Mouse (Mus musculus) stomach, embryonic 15.5 days (tissue): ENCODE results near the gene Pde10a. TPM values are rescaled to one million over a fixed set of nuclear protein-coding genes. Genes with fewer than 3 reads are reported as not detected.
A peak's percentile ranks its signal among the peaks of the same experiment; 100 is the strongest.

Experiments
- ATAC-seq: fragments of 200-750 bp; cut with Nextera tagmentation; 2 replicates; pipeline ENCODE4 v1.8.0; 2017; ENCODE audit warnings: low read depth, moderate number of reproducible peaks, moderate TSS enrichment; ENCODE audit not compliant: insufficient read depth, low FRiP score
- H3K27ac ChIP-seq: fragments of 300-500 bp; sonication (generic); 2 replicates; pipeline ENCODE4 v1.5.1; 2015; ENCODE audit warnings: mild to moderate bottlenecking, inconsistent platforms
- H3K27me3 ChIP-seq: fragments of 300-500 bp; sonication (generic); replicated peaks from 2 replicates; pipeline ENCODE4 v1.6.1; 2015; ENCODE audit warnings: inconsistent platforms
- H3K36me3 ChIP-seq: fragments of 300-500 bp; sonication (generic); 2 replicates; pipeline ENCODE4 v1.6.1; 2015; ENCODE audit warnings: inconsistent platforms
- H3K4me1 ChIP-seq: fragments of 300-500 bp; sonication (generic); 2 replicates; pipeline ENCODE4 v1.6.1; 2015; ENCODE audit warnings: inconsistent platforms
- H3K4me2 ChIP-seq: fragments of 300-500 bp; sonication (generic); 2 replicates; pipeline ENCODE4 v1.6.1; 2015; ENCODE audit warnings: mild to moderate bottlenecking, inconsistent platforms
- H3K4me3 ChIP-seq: fragments of 300-500 bp; sonication (generic); replicated peaks from 2 replicates; pipeline ENCODE4 v1.5.1; 2015; ENCODE audit warnings: inconsistent platforms
- H3K9ac ChIP-seq: fragments of 300-500 bp; sonication (generic); 2 replicates; pipeline ENCODE4 v1.6.1; 2015; ENCODE audit warnings: inconsistent platforms
- H3K9me3 ChIP-seq: fragments of 300-500 bp; sonication (generic); 2 replicates; pipeline ENCODE4 v1.6.1; 2016; ENCODE audit warnings: inconsistent platforms
- WGBS: fragments of 180-500 bp; shearing (Covaris S2); methylation state at CpG from one replicate; pipeline ENCODE4 v1.1.7; 2015; 5-methylcytosine and 5-hydroxymethylcytosine counted together
- polyA plus RNA-seq: library from polyadenylated mRNA; unstranded; fragments of >200 nt; fragmentation: Nextera tagmentation; extraction: Ambion mirVana; gene quantifications from 2 replicates; pipeline ENCODE4 v1.2.1, GENCODE M21; 2015

The Pde10a gene
- polyA plus RNA-seq, 1 experiment from 2014 or later = 1.4 TPM

- ATAC-seq = no peak
- no peak overlapping the region for H3K9ac ChIP-seq
- no peaks in the 10 kb centered on the region for H3K9me3 ChIP-seq
- no peak overlapping the region for H3K4me3 ChIP-seq
- H3K27me3 ChIP-seq = no peaks in the 10 kb centered on the region
- WGBS = 27% methylated on average over 12 of the region's 12 CpGs
- H3K36me3 ChIP-seq = no peaks in the 10 kb centered on the region
- H3K4me2 ChIP-seq = no peak overlapping the region
- no peaks in the 10 kb centered on the region for H3K4me1 ChIP-seq
- H3K27ac ChIP-seq = no peak overlapping the region
These were observed 447.1 kb downstream of the Pde10a start for GRCm38 (mm10) chr17:8972152-8972854.

DNA sequence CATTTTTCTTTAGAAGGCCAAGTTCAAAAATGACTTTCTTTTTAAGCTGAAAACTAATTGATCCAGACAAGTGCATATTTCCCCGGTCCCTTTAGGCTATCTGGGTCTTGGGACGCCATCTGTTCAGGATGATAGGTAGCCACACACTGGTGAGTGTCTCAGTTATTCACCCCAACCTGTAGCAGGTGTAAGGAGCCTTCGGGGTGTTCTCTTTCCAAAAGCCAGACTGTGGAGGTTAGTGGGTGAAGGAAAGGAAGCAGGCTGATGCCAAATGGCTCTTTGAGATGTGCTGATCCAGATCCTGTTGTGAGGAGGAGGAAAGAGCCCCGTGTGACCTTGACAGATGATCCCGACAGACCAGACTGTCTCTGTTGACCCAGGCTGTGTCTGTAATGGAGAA, 448.2 kb downstream of the Pde10a start:
- no peak overlapping the region for H3K27ac ChIP-seq
- no peak for ATAC-seq
- no peaks in the 10 kb centered on the region for H3K9me3 ChIP-seq

GRCm38 (mm10) chr17:8974423-8974822, 449.3 kb downstream of the Pde10a start:
- Histone ChIP-seq H3K4me1 (no peaks in the 10 kb centered on the region), H3K9me3 (no peaks in the 10 kb centered on the region), H3K27ac (no peak overlapping the region), H3K36me3 (no peaks in the 10 kb centered on the region), H3K9ac (no peak overlapping the region), H3K27me3 (no peaks in the 10 kb centered on the region), H3K4me2 (no peak overlapping the region), H3K4me3 (no peak overlapping the region)
- 69% methylated on average over 7 of the region's 7 CpGs for WGBS
- ATAC-seq = no peak

More for the DNA sequence above, 448.2 kb downstream of the Pde10a start:
- H3K9ac ChIP-seq = no peak overlapping the region
- H3K36me3 ChIP-seq = no peaks in the 10 kb centered on the region
- no peak overlapping the region for H3K4me2 ChIP-seq
- WGBS = 62% methylated on average over 5 of the region's 5 CpGs
- H3K27me3 ChIP-seq = no peaks in the 10 kb centered on the region
- H3K4me3 ChIP-seq = no peak overlapping the region
- H3K4me1 ChIP-seq = no peaks in the 10 kb centered on the region

DNA sequence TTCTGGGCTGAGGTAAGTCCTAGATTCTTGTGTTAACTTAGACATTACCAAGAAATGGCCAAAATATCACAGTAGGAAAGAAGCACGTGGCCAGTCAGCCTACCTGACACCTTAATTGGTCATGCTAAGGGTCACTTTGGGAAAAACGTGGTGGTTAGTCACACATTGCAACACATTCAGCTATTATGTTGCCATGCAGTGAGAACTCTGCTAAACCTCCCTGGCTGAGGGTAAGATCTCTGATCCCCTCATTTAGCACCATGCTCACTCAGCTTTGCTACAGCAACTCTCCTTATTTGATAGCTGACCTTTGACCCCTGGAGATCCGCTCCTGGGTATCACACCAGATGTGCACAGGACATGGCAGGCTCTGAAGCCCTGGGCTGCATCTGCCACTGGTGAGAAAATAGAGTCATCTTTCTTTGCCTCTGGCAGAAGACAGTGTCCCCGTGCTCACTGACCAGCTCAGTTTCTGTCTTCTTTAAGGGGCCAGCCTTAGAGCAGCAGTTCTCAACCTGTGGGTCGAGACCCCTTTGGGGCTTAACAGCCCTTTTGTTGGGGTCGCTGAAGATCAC, 449.7 kb downstream of the Pde10a start:
- Histone ChIP-seq H3K27ac (no peak overlapping the region), H3K4me3 (no peak overlapping the region), H3K9ac (no peak overlapping the region), H3K4me2 (no peak overlapping the region), H3K9me3 (no peaks in the 10 kb centered on the region), H3K36me3 (no peaks in the 10 kb centered on the region), H3K4me1 (no peaks in the 10 kb centered on the region), H3K27me3 (no peaks in the 10 kb centered on the region)
- ATAC-seq = no peak
- 59% methylated on average over 6 of the region's 6 CpGs for WGBS

DNA sequence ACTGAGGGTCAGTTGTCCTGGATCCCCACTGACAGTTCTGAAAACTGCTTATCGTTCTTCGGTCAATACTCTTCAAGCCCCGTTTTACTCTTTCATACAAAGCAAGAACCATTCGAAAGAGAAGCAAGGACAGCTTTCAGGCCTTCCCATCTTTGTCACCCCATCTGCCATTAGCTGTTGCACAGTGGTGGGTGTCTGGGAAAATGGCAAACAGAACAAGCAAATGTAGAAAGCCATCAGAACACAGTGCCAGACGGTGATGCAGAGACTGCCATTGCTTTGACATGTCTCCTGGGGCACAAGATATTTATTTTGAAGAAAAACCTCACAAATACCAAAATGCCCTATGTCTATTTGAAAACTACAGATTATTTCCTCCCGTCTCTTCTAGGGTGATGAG, 451.6 kb downstream of the Pde10a start:
- Histone ChIP-seq H3K9ac (no peak overlapping the region), H3K4me2 (no peak overlapping the region), H3K27me3 (no peaks in the 10 kb centered on the region), H3K36me3 (no peaks in the 10 kb centered on the region), H3K4me1 (no peaks in the 10 kb centered on the region), H3K9me3 (no peaks in the 10 kb centered on the region), H3K27ac (no peak overlapping the region), H3K4me3 (no peak overlapping the region)
- ATAC-seq = no peak
- 86% methylated on average over 6 of the region's 6 CpGs for WGBS

GRCm38 (mm10) chr17:8977271-8977670, 452.1 kb downstream of the Pde10a start:
- Histone ChIP-seq H3K27ac (no peak overlapping the region), H3K9me3 (no peaks in the 10 kb centered on the region), H3K36me3 (no peaks in the 10 kb centered on the region), H3K4me1 (no peaks in the 10 kb centered on the region), H3K4me3 (no peak overlapping the region), H3K4me2 (no peak overlapping the region), H3K9ac (no peak overlapping the region), H3K27me3 (no peaks in the 10 kb centered on the region)
- ATAC-seq = no peak
- WGBS = 66% methylated on average over 2 of the region's 2 CpGs

- Histone ChIP-seq H3K4me1 (peaks cover 5% of the 10 kb centered on the region; the same call in 1 of the 2 replicates), H3K4me2 (no peak overlapping the region), H3K36me3 (no peaks in the 10 kb centered on the region), H3K27me3 (no peaks in the 10 kb centered on the region), H3K9me3 (no peaks in the 10 kb centered on the region), H3K27ac (no peak overlapping the region), H3K9ac (no peak overlapping the region), H3K4me3 (no peak overlapping the region)
- ATAC-seq = no peak
- 73% methylated on average over 2 of the region's 2 CpGs for WGBS
These were observed 458.4 kb downstream of the Pde10a start for GRCm38 (mm10) chr17:8983576-8983975.

GRCm38 (mm10) chr17:8985714-8986113, 460.5 kb downstream of the Pde10a start:
- 41% methylated on average over 5 of the region's 5 CpGs for WGBS
- ATAC-seq = no peak
- no peak overlapping the region for H3K4me2 ChIP-seq
- no peak overlapping the region for H3K9ac ChIP-seq
- H3K36me3 ChIP-seq = no peaks in the 10 kb centered on the region
- no peaks in the 10 kb centered on the region for H3K9me3 ChIP-seq
- H3K27ac ChIP-seq = no peak overlapping the region
- H3K4me1 ChIP-seq = peaks cover 5% of the 10 kb centered on the region; the same call in 1 of the 2 replicates
- no peak overlapping the region for H3K4me3 ChIP-seq
- no peaks in the 10 kb centered on the region for H3K27me3 ChIP-seq

DNA sequence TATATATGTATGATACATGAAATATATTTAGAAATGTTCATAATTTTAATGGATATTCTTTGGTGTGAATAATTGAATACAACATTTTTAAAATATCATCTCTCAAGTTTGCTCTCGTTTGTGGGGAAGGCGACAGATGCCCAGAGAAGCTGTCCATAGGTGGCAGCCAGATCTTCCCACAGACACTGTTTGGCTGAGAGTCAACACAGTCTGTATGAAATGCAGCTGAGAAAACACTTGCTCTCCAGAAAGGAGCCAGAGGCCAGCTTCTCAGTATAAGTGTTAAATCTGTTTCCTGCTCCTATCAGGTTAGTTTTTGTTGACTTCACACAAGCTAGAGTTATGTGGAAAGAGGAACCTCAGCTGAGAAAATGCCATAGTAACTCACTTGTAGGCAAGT, 461.4 kb downstream of the Pde10a start:
- 70% methylated on average over 2 of the region's 2 CpGs for WGBS
- Histone ChIP-seq H3K4me1 (peaks cover 5% of the 10 kb centered on the region; the same call in 1 of the 2 replicates), H3K9ac (no peak overlapping the region), H3K9me3 (no peaks in the 10 kb centered on the region), H3K4me3 (no peak overlapping the region), H3K27ac (no peak overlapping the region), H3K4me2 (no peak overlapping the region), H3K27me3 (no peaks in the 10 kb centered on the region), H3K36me3 (no peaks in the 10 kb centered on the region)
- no peak for ATAC-seq

GRCm38 (mm10) chr17:8987369-8987768, 462.2 kb downstream of the Pde10a start:
- Histone ChIP-seq H3K4me1 (peaks cover 5% of the 10 kb centered on the region; the same call in 1 of the 2 replicates), H3K27me3 (no peaks in the 10 kb centered on the region), H3K4me3 (no peak overlapping the region), H3K9me3 (no peaks in the 10 kb centered on the region), H3K9ac (no peak overlapping the region), H3K27ac (no peak overlapping the region), H3K4me2 (no peak overlapping the region), H3K36me3 (no peaks in the 10 kb centered on the region)
- ATAC-seq = no peak
- WGBS = 70% methylated on average over 5 of the region's 5 CpGs

DNA sequence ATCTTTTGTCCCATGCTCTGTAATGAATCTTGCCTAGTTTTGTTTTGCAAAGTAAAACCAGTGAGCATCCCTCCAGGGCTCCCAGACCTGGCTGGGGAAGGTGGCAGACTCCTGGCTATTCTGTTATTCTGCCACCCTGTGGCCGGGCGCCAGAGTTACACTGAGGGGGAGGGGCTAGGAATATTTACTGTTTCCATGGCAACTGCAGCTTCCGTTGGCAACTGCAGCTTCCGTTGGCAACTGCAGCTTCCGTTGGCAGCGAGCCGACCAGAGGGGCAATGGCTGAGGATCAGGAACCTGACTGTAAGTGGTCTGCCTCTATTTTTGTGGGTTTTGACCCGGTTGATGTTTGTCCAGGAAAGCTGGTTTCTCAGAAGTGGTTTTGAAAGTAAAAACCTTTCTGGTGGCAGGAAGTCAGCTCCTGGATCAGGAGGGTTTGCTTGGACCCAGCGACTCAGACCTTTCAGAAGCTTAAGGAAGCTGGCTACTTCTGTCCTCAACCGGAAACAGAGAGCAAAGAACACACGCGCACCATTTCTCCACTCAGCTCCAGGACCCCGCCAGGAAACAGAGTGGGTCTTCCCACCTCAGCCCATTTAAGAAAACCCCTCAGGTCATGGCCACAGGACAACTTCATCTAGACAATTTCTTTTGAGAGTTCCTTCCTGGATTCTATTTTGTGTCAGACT, 463.1 kb downstream of the Pde10a start, which contains the start of gene 1700010I14Rik:
Gene 1700010I14Rik (plus strand): TSS at position 215 of the 689 bp plus-strand sequence.
- Histone ChIP-seq H3K36me3 (no peaks in the 10 kb centered on the region), H3K9me3 (no peaks in the 10 kb centered on the region), H3K4me3 (peak within 1 kb of the TSS; percentile 39), H3K27me3 (no peaks in the 10 kb centered on the region), H3K4me1 (peaks cover 5% of the 10 kb centered on the region; the same call in 1 of the 2 replicates), H3K27ac (no peak within 1 kb of the TSS), H3K4me2 (peak within 1 kb of the TSS; percentile 58), H3K9ac (no peak within 1 kb of the TSS; the same call in 1 of the 2 replicates)
- ATAC-seq = no peak
- WGBS = 2% methylated on average over 13 of the region's 13 CpGs

DNA sequence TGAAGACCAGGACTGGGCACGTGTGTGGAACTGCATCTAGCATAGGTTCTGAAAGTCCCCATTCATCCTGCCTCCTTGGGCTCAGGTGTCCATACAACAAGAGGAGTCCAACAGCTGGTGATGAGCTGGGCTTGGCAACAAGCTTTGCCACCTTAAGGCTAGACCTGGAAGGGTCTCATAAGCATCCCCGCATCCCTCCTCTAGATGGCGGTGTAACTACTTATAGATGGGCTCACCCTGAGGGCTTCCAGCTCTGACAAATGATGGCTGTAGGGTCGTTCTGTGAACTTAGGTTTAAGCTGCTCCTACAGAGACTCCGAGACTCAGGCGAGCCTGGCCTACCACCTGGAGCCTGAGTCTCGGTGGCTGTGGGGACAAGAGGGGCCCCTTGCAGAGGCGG, 466.0 kb downstream of the Pde10a start:
- H3K4me3 ChIP-seq = no peak overlapping the region
- no peaks in the 10 kb centered on the region for H3K9me3 ChIP-seq
- 28% methylated on average over 8 of the region's 8 CpGs for WGBS
- ATAC-seq = no peak
- no peaks in the 10 kb centered on the region for H3K27me3 ChIP-seq
- no peak overlapping the region for H3K9ac ChIP-seq
- no peaks in the 10 kb centered on the region for H3K36me3 ChIP-seq
- peaks cover 5% of the 10 kb centered on the region; the same call in 1 of the 2 replicates for H3K4me1 ChIP-seq
- no peak overlapping the region for H3K4me2 ChIP-seq
- no peak overlapping the region for H3K27ac ChIP-seq
